Mouse (Mus musculus): Measurements from ENCODE around the gene Wdr25. TPM values are rescaled to one million over a fixed set of nuclear protein-coding genes. Genes with fewer than 3 reads are reported as not detected.

Wdr25 gene
- polyA plus RNA-seq, 1 experiment from 2014 or later: 2.6 TPM

DNA sequence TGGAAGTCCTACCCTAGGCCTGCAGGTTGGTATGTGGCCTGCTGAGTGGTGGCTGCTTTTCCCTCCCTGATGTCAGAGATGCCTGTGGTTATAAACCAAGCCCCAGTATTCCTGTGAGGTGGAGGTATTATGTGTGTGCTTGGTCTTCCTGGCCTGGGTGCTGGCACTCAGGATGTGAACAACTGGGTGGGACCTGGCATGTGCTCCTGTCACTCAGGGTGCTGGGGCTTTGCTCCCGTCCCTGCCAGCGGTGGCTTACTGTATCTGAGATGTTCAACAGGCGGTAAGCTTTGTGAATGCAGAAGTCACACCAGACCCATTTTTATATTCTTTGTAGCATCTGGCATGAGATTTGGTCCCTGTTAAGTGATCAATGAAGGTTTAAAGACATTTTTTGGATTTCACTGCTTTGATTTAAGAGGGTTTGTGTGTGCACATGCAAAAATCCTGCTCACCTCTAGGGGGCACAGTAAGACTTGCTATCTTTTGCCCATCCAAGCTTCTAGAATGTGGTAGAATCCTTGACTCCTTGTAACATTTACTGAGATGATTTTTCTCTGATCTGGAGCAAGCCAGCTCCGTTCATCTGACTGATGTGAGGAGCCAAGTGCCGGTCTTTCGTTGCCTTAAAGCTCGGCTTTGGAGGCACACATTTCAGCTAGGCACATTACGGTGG is 10.3 kb downstream of the Wdr25 start:
- peak; percentile 58; the same call in 1 of the 2 replicates for ATAC-seq (ENCODE audit: low read depth)
- peaks cover 4% of the 10 kb centered on the region; the same call in 1 of the 2 replicates for H3K27me3 ChIP-seq (replicated peaks; ENCODE audit: control insufficient read depth, insufficient read depth, low read length)
- no peak overlapping the region for H3K4me2 ChIP-seq (ENCODE audit: low read depth, low read length)
- H3K9me3 ChIP-seq (ENCODE audit: control insufficient read depth, low read length): no peaks in the 10 kb centered on the region
- H3K4me1 ChIP-seq (ENCODE audit: control insufficient read depth, insufficient read depth, low read length): peaks cover 5% of the 10 kb centered on the region; the same call in 1 of the 2 replicates
- WGBS: 57% methylated on average over 8 of the region's 8 CpGs
- H3K27ac ChIP-seq (replicated peaks; ENCODE audit: low read depth, low read length): no peak overlapping the region
- no peaks in the 10 kb centered on the region for H3K36me3 ChIP-seq (ENCODE audit: control insufficient read depth, insufficient read depth, low read length)
- no peak overlapping the region for H3K4me3 ChIP-seq (ENCODE audit: low read depth, low read length)
- DNase-seq (ENCODE audit: low spot score): peak; percentile 86
- no peak overlapping the region for H3K9ac ChIP-seq (ENCODE audit: low read depth, low read length)

- no peak overlapping the region for H3K27ac ChIP-seq (replicated peaks; ENCODE audit: low read depth, low read length)
- 31% methylated on average over 8 of the region's 8 CpGs for WGBS
- peaks cover 5% of the 10 kb centered on the region for H3K4me1 ChIP-seq (ENCODE audit: control insufficient read depth, insufficient read depth, low read length)
- ATAC-seq (ENCODE audit: low read depth) (no peak), DNase-seq (ENCODE audit: low spot score) (peak; percentile 44)
- peaks cover 4% of the 10 kb centered on the region; the same call in 1 of the 2 replicates for H3K27me3 ChIP-seq (replicated peaks; ENCODE audit: control insufficient read depth, insufficient read depth, low read length)
- H3K9me3 ChIP-seq (ENCODE audit: control insufficient read depth, low read length): no peaks in the 10 kb centered on the region
- no peak overlapping the region for H3K4me2 ChIP-seq (ENCODE audit: low read depth, low read length)
- H3K9ac ChIP-seq (ENCODE audit: low read depth, low read length): peak overlapping the region; percentile 9; the same call in 1 of the 2 replicates
- H3K4me3 ChIP-seq (ENCODE audit: low read depth, low read length): no peak overlapping the region
- no peaks in the 10 kb centered on the region for H3K36me3 ChIP-seq (ENCODE audit: control insufficient read depth, insufficient read depth, low read length)
Observed at GRCm38 (mm10) chr12:108904276-108904653, 10.8 kb downstream of the Wdr25 start.

DNA sequence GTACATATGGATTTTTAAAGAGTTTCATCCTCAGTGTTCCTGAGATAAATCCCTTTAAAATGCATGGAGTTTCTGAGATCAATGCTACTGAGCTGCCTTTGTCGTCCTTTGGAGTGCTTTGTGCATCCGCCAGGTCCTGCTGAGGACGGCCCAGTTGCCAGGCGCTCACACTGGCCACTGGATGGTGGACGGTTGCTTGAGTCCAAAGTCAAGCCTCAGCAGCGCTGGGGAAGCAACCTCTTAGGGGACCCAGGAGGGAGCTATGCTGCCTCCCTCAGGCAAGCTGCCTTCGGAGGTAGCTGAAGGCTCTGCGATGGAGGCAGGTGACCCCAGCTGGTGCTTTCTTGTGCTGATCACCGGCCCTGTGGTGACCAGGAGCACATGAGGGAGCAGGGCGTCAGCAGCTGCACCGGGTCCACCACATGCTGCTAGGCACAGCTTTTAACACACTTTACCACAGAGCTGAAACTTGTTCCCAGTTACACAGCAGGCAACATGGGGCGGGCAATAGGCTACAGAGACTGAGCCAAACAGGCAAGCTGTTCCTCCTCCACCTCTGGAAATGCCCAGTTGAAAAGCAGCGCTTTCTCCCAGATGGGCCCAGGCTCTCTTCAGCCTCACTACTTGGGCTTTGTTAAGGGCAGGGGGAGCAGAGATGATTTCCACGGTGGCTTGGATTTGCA is 12.3 kb downstream of the Wdr25 start:
- Histone ChIP-seq H3K9me3 (ENCODE audit: control insufficient read depth, low read length) (no peaks in the 10 kb centered on the region), H3K27me3 (replicated peaks; ENCODE audit: control insufficient read depth, insufficient read depth, low read length) (peaks cover 4% of the 10 kb centered on the region; the same call in 1 of the 2 replicates), H3K9ac (ENCODE audit: low read depth, low read length) (no peak overlapping the region), H3K4me3 (ENCODE audit: low read depth, low read length) (no peak overlapping the region), H3K4me2 (ENCODE audit: low read depth, low read length) (no peak overlapping the region), H3K27ac (replicated peaks; ENCODE audit: low read depth, low read length) (no peak overlapping the region), H3K4me1 (ENCODE audit: control insufficient read depth, insufficient read depth, low read length) (peaks cover 16% of the 10 kb centered on the region), H3K36me3 (ENCODE audit: control insufficient read depth, insufficient read depth, low read length) (no peaks in the 10 kb centered on the region)
- WGBS: 55% methylated on average over 14 of the region's 14 CpGs
- DNase-seq (ENCODE audit: low spot score) (no peak), ATAC-seq (ENCODE audit: low read depth) (no peak)

GRCm38 (mm10) chr12:108906398-108906797 is 13.0 kb downstream of the Wdr25 start:
- Histone ChIP-seq H3K4me1 (ENCODE audit: control insufficient read depth, insufficient read depth, low read length) (peaks cover 20% of the 10 kb centered on the region), H3K9ac (ENCODE audit: low read depth, low read length) (no peak overlapping the region), H3K9me3 (ENCODE audit: control insufficient read depth, low read length) (no peaks in the 10 kb centered on the region), H3K4me3 (ENCODE audit: low read depth, low read length) (no peak overlapping the region), H3K27me3 (replicated peaks; ENCODE audit: control insufficient read depth, insufficient read depth, low read length) (peaks cover 4% of the 10 kb centered on the region; the same call in 1 of the 2 replicates), H3K36me3 (ENCODE audit: control insufficient read depth, insufficient read depth, low read length) (no peaks in the 10 kb centered on the region), H3K4me2 (ENCODE audit: low read depth, low read length) (no peak overlapping the region), H3K27ac (replicated peaks; ENCODE audit: low read depth, low read length) (no peak overlapping the region)
- ATAC-seq (ENCODE audit: low read depth) (no peak), DNase-seq (ENCODE audit: low spot score) (no peak)
- WGBS: 79% methylated on average over 12 of the region's 12 CpGs

GRCm38 (mm10) chr12:108909846-108910433 is 16.5 kb downstream of the Wdr25 start:
- DNase-seq (ENCODE audit: low spot score) (peak; percentile 89), ATAC-seq (ENCODE audit: low read depth) (0 out of 2 replicates have a peak, but pooled peaks have one; percentile 41)
- Histone ChIP-seq H3K9me3 (ENCODE audit: control insufficient read depth, low read length) (no peaks in the 10 kb centered on the region), H3K4me1 (ENCODE audit: control insufficient read depth, insufficient read depth, low read length) (peaks cover 32% of the 10 kb centered on the region), H3K9ac (ENCODE audit: low read depth, low read length) (no peak overlapping the region), H3K27ac (replicated peaks; ENCODE audit: low read depth, low read length) (peak overlapping the region; percentile 52; the same call in 1 of the 2 replicates), H3K27me3 (replicated peaks; ENCODE audit: control insufficient read depth, insufficient read depth, low read length) (peaks cover 4% of the 10 kb centered on the region; the same call in 1 of the 2 replicates), H3K4me3 (ENCODE audit: low read depth, low read length) (no peak overlapping the region), H3K4me2 (ENCODE audit: low read depth, low read length) (no peak overlapping the region), H3K36me3 (ENCODE audit: control insufficient read depth, insufficient read depth, low read length) (no peaks in the 10 kb centered on the region)
- 40% methylated on average over 8 of the region's 8 CpGs for WGBS

DNA sequence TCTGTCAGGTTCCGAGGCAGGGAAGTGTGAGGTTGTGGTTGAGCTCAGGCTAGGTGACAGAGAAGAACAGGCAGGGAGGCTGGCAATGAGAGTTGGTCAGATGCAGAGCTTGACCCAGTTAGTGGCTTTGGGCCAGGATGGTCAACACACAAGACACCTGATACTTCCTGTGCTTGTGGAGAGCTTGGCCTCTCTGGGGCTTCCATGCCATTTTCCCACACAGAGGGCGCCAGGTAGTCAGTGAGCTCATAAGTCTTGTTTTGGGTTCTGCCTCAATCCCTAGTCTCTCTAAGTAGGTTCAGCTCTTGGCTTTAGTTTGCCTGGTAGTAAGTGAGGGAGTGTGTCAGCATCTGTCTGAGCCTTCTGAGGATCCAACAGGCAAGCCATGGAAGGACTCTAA is 19.0 kb downstream of the Wdr25 start:
- H3K36me3 ChIP-seq (ENCODE audit: control insufficient read depth, insufficient read depth, low read length): no peaks in the 10 kb centered on the region
- no peak overlapping the region for H3K27ac ChIP-seq (replicated peaks; ENCODE audit: low read depth, low read length)
- H3K4me2 ChIP-seq (ENCODE audit: low read depth, low read length): no peak overlapping the region
- 92% methylated on average over 2 of the region's 2 CpGs for WGBS
- peaks cover under 1% of the 10 kb centered on the region; the same call in 1 of the 2 replicates for H3K27me3 ChIP-seq (replicated peaks; ENCODE audit: control insufficient read depth, insufficient read depth, low read length)
- no peak for DNase-seq (ENCODE audit: low spot score)
- H3K9ac ChIP-seq (ENCODE audit: low read depth, low read length): no peak overlapping the region
- H3K4me3 ChIP-seq (ENCODE audit: low read depth, low read length): no peak overlapping the region
- H3K4me1 ChIP-seq (ENCODE audit: control insufficient read depth, insufficient read depth, low read length): peaks cover 41% of the 10 kb centered on the region
- H3K9me3 ChIP-seq (ENCODE audit: control insufficient read depth, low read length): no peaks in the 10 kb centered on the region
- no peak for ATAC-seq (ENCODE audit: low read depth)

DNA sequence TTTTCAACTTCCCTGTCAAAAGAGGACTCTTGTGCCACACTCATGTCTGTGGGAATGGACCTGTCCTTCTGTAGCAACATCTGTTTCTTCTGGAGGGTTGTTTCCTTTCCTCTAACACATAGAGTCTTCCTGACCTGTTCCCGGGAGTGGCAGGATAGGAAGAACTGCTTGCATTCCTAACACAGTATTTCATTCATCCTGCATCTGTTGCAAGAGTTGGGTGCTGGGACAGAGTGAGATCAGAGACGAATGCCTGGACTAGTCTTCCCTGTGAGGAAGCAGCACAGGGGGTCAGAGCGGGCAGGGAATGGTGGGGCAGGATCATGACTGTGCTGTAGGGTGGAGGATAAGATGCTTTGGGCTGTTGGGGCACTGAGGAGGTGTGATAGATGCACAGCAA is 20.8 kb downstream of the Wdr25 start:
- Histone ChIP-seq H3K27me3 (replicated peaks; ENCODE audit: control insufficient read depth, insufficient read depth, low read length) (no peaks in the 10 kb centered on the region), H3K4me2 (ENCODE audit: low read depth, low read length) (no peak overlapping the region), H3K36me3 (ENCODE audit: control insufficient read depth, insufficient read depth, low read length) (no peaks in the 10 kb centered on the region), H3K4me3 (ENCODE audit: low read depth, low read length) (no peak overlapping the region), H3K9ac (ENCODE audit: low read depth, low read length) (no peak overlapping the region), H3K4me1 (ENCODE audit: control insufficient read depth, insufficient read depth, low read length) (peaks cover 50% of the 10 kb centered on the region), H3K9me3 (ENCODE audit: control insufficient read depth, low read length) (no peaks in the 10 kb centered on the region), H3K27ac (replicated peaks; ENCODE audit: low read depth, low read length) (no peak overlapping the region)
- DNase-seq (ENCODE audit: low spot score) (no peak), ATAC-seq (ENCODE audit: low read depth) (no peak)
- WGBS: 51% methylated on average over 3 of the region's 3 CpGs

- H3K9me3 ChIP-seq (ENCODE audit: control insufficient read depth, low read length): no peaks in the 10 kb centered on the region
- 65% methylated on average over 12 of the region's 12 CpGs for WGBS
- H3K4me3 ChIP-seq (ENCODE audit: low read depth, low read length): no peak overlapping the region
- no peaks in the 10 kb centered on the region for H3K27me3 ChIP-seq (replicated peaks; ENCODE audit: control insufficient read depth, insufficient read depth, low read length)
- ATAC-seq (ENCODE audit: low read depth) (no peak), DNase-seq (ENCODE audit: low spot score) (no peak)
- peaks cover 47% of the 10 kb centered on the region for H3K4me1 ChIP-seq (ENCODE audit: control insufficient read depth, insufficient read depth, low read length)
- no peaks in the 10 kb centered on the region for H3K36me3 ChIP-seq (ENCODE audit: control insufficient read depth, insufficient read depth, low read length)
- no peak overlapping the region for H3K9ac ChIP-seq (ENCODE audit: low read depth, low read length)
- H3K27ac ChIP-seq (replicated peaks; ENCODE audit: low read depth, low read length): no peak overlapping the region
- H3K4me2 ChIP-seq (ENCODE audit: low read depth, low read length): no peak overlapping the region
Observed at GRCm38 (mm10) chr12:108914709-108915340, 21.4 kb downstream of the Wdr25 start.
